Mouse (Mus musculus): Measurements from ENCODE around the gene Rnase4. TPM values are rescaled to one million over a fixed set of nuclear protein-coding genes. Genes with fewer than 3 reads are reported as not detected.
A peak's percentile ranks its signal among the peaks of the same experiment; 100 is the strongest.

Gene Rnase4
- polyA plus RNA-seq, 1 experiment from 2014 or later = 29.7 TPM

GRCm38 (mm10) chr14:51088970-51089673 lies 1.8 kb upstream of the Rnase4 start:
- WGBS = under 1% methylated on average over 34 of the region's 34 CpGs
- Histone ChIP-seq H3K9ac (ENCODE audit: low read length) (peak overlapping the region; percentile 72), H3K27me3 (ENCODE audit: control insufficient read depth, insufficient read depth, low read length) (no peaks in the 10 kb centered on the region), H3K4me1 (ENCODE audit: control insufficient read depth in 2 of 2, insufficient read depth in 2 of 2, low read length in 2 of 2) (peaks cover 5 to 10% of the 10 kb centered on the region in 2 experiments; a peak in 3 of 4 replicates), H3K4me2 (ENCODE audit: low read length) (peak overlapping the region; percentile 82), H3K9me3 (ENCODE audit: control insufficient read depth, low read length) (no peaks in the 10 kb centered on the region), H3K36me3 (ENCODE audit: control insufficient read depth, insufficient read depth, low read length) (no peaks in the 10 kb centered on the region), H3K27ac (replicated peaks in 1 of 2; ENCODE audit: control insufficient read depth in 1 of 2, insufficient read depth in 1 of 2, low read depth in 2 of 2, low read length in 2 of 2) (peak overlapping the region; percentile 84 to 97), H3K4me3 (ENCODE audit: control insufficient read depth in 1 of 2, insufficient read depth in 1 of 2, low read depth in 1 of 2, low read length in 2 of 2) (peak overlapping the region; percentile 78 to 98)
- ATAC-seq (ENCODE audit: insufficient number of reproducible peaks, insufficient read depth, low FRiP score, low read depth) = peak; percentile 86

GRCm38 (mm10) chr14:51089674-51090076 lies 1.2 kb upstream of the Rnase4 start:
- Histone ChIP-seq H3K36me3 (ENCODE audit: control insufficient read depth, insufficient read depth, low read length) (no peaks in the 10 kb centered on the region), H3K27ac (replicated peaks in 1 of 2; ENCODE audit: control insufficient read depth in 1 of 2, insufficient read depth in 1 of 2, low read depth in 2 of 2, low read length in 2 of 2) (peak overlapping the region; percentile 84 to 97), H3K4me2 (ENCODE audit: low read length) (peak overlapping the region; percentile 82), H3K4me3 (ENCODE audit: control insufficient read depth in 1 of 2, insufficient read depth in 1 of 2, low read depth in 1 of 2, low read length in 2 of 2) (peak overlapping the region; percentile 78 to 98), H3K27me3 (ENCODE audit: control insufficient read depth, insufficient read depth, low read length) (no peaks in the 10 kb centered on the region), H3K9me3 (ENCODE audit: control insufficient read depth, low read length) (no peaks in the 10 kb centered on the region), H3K4me1 (ENCODE audit: control insufficient read depth in 2 of 2, insufficient read depth in 2 of 2, low read length in 2 of 2) (peaks cover 5 to 10% of the 10 kb centered on the region in 2 experiments; a peak in 3 of 4 replicates), H3K9ac (ENCODE audit: low read length) (peak overlapping the region; percentile 72)
- ATAC-seq (ENCODE audit: insufficient number of reproducible peaks, insufficient read depth, low FRiP score, low read depth) = no peak
- under 1% methylated on average over 15 of the region's 15 CpGs for WGBS

- ATAC-seq (ENCODE audit: insufficient number of reproducible peaks, insufficient read depth, low FRiP score, low read depth) = peak; percentile 36
- Histone ChIP-seq H3K27ac (replicated peaks in 1 of 2; ENCODE audit: control insufficient read depth in 1 of 2, insufficient read depth in 1 of 2, low read depth in 2 of 2, low read length in 2 of 2) (peak overlapping the region; percentile 84 to 97), H3K36me3 (ENCODE audit: control insufficient read depth, insufficient read depth, low read length) (no peaks in the 10 kb centered on the region), H3K4me3 (ENCODE audit: control insufficient read depth in 1 of 2, insufficient read depth in 1 of 2, low read depth in 1 of 2, low read length in 2 of 2) (peak overlapping the region; percentile 78 to 98), H3K9me3 (ENCODE audit: control insufficient read depth, low read length) (no peaks in the 10 kb centered on the region), H3K4me2 (ENCODE audit: low read length) (peak overlapping the region; percentile 82), H3K27me3 (ENCODE audit: control insufficient read depth, insufficient read depth, low read length) (no peaks in the 10 kb centered on the region), H3K4me1 (ENCODE audit: control insufficient read depth in 2 of 2, insufficient read depth in 2 of 2, low read length in 2 of 2) (peaks cover 5 to 10% of the 10 kb centered on the region in 2 experiments; a peak in 3 of 4 replicates), H3K9ac (ENCODE audit: low read length) (peak overlapping the region; percentile 76)
- under 1% methylated on average over 27 of the region's 27 CpGs for WGBS
Measured at GRCm38 (mm10) chr14:51090077-51090781, 648 bp upstream of the Rnase4 start.

GRCm38 (mm10) chr14:51092073-51092620 lies 1.3 kb downstream of the Rnase4 start:
- Histone ChIP-seq H3K4me1 (ENCODE audit: control insufficient read depth in 2 of 2, insufficient read depth in 2 of 2, low read length in 2 of 2) (peaks cover 5 to 10% of the 10 kb centered on the region in 2 experiments; a peak in 3 of 4 replicates), H3K36me3 (ENCODE audit: control insufficient read depth, insufficient read depth, low read length) (no peaks in the 10 kb centered on the region), H3K9me3 (ENCODE audit: control insufficient read depth, low read length) (no peaks in the 10 kb centered on the region), H3K4me2 (ENCODE audit: low read length) (peak overlapping the region; percentile 82), H3K9ac (ENCODE audit: low read length) (no peak overlapping the region), H3K4me3 (ENCODE audit: control insufficient read depth in 1 of 2, insufficient read depth in 1 of 2, low read depth in 1 of 2, low read length in 2 of 2) (peak overlapping the region in 1 of 2 experiments; percentile 78; a peak in 2 of 4 replicates), H3K27ac (replicated peaks in 1 of 2; ENCODE audit: control insufficient read depth in 1 of 2, insufficient read depth in 1 of 2, low read depth in 2 of 2, low read length in 2 of 2) (no peak overlapping the region), H3K27me3 (ENCODE audit: control insufficient read depth, insufficient read depth, low read length) (no peaks in the 10 kb centered on the region)
- no peak for ATAC-seq (ENCODE audit: insufficient number of reproducible peaks, insufficient read depth, low FRiP score, low read depth)
- 48% methylated on average over 8 of the region's 8 CpGs for WGBS

GRCm38 (mm10) chr14:51093496-51093895 lies 2.6 kb downstream of the Rnase4 start:
- WGBS = 32% methylated on average over 3 of the region's 3 CpGs
- no peak overlapping the region for H3K9ac ChIP-seq (ENCODE audit: low read length)
- no peaks in the 10 kb centered on the region for H3K27me3 ChIP-seq (ENCODE audit: control insufficient read depth, insufficient read depth, low read length)
- H3K27ac ChIP-seq (replicated peaks in 1 of 2; ENCODE audit: control insufficient read depth in 1 of 2, insufficient read depth in 1 of 2, low read depth in 2 of 2, low read length in 2 of 2) = no peak overlapping the region
- H3K4me1 ChIP-seq (ENCODE audit: control insufficient read depth in 2 of 2, insufficient read depth in 2 of 2, low read length in 2 of 2) = peaks cover 5 to 10% of the 10 kb centered on the region in 2 experiments; a peak in 3 of 4 replicates
- ATAC-seq (ENCODE audit: insufficient number of reproducible peaks, insufficient read depth, low FRiP score, low read depth) = no peak
- H3K36me3 ChIP-seq (ENCODE audit: control insufficient read depth, insufficient read depth, low read length) = no peaks in the 10 kb centered on the region
- no peak overlapping the region for H3K4me3 ChIP-seq (ENCODE audit: control insufficient read depth in 1 of 2, insufficient read depth in 1 of 2, low read depth in 1 of 2, low read length in 2 of 2)
- no peaks in the 10 kb centered on the region for H3K9me3 ChIP-seq (ENCODE audit: control insufficient read depth, low read length)
- no peak overlapping the region for H3K4me2 ChIP-seq (ENCODE audit: low read length)

- H3K4me3 ChIP-seq (ENCODE audit: control insufficient read depth in 1 of 2, insufficient read depth in 1 of 2, low read depth in 1 of 2, low read length in 2 of 2) = no peak overlapping the region
- 72% methylated on average over 5 of the region's 5 CpGs for WGBS
Measured at GRCm38 (mm10) chr14:51094096-51094875, 3.4 kb downstream of the Rnase4 start.

GRCm38 (mm10) chr14:51094921-51095320 lies 4.0 kb downstream of the Rnase4 start:
- H3K4me2 ChIP-seq (ENCODE audit: low read length) = no peak overlapping the region
- 66% methylated on average over 9 of the region's 9 CpGs for WGBS
- no peaks in the 10 kb centered on the region for H3K27me3 ChIP-seq (ENCODE audit: control insufficient read depth, insufficient read depth, low read length)
- H3K4me3 ChIP-seq (ENCODE audit: control insufficient read depth in 1 of 2, insufficient read depth in 1 of 2, low read depth in 1 of 2, low read length in 2 of 2) = no peak overlapping the region
- no peak overlapping the region for H3K27ac ChIP-seq (replicated peaks in 1 of 2; ENCODE audit: control insufficient read depth in 1 of 2, insufficient read depth in 1 of 2, low read depth in 2 of 2, low read length in 2 of 2)
- no peak overlapping the region for H3K9ac ChIP-seq (ENCODE audit: low read length)
- no peaks in the 10 kb centered on the region for H3K36me3 ChIP-seq (ENCODE audit: control insufficient read depth, insufficient read depth, low read length)
- ATAC-seq (ENCODE audit: insufficient number of reproducible peaks, insufficient read depth, low FRiP score, low read depth) = no peak
- peaks cover 5 to 10% of the 10 kb centered on the region in 2 experiments; a peak in 3 of 4 replicates for H3K4me1 ChIP-seq (ENCODE audit: control insufficient read depth in 2 of 2, insufficient read depth in 2 of 2, low read length in 2 of 2)
- no peaks in the 10 kb centered on the region for H3K9me3 ChIP-seq (ENCODE audit: control insufficient read depth, low read length)

More at GRCm38 (mm10) chr14:51094096-51094875, 3.4 kb downstream of the Rnase4 start:
- Histone ChIP-seq H3K9ac (ENCODE audit: low read length) (no peak overlapping the region), H3K4me2 (ENCODE audit: low read length) (no peak overlapping the region), H3K36me3 (ENCODE audit: control insufficient read depth, insufficient read depth, low read length) (no peaks in the 10 kb centered on the region), H3K27me3 (ENCODE audit: control insufficient read depth, insufficient read depth, low read length) (no peaks in the 10 kb centered on the region), H3K4me1 (ENCODE audit: control insufficient read depth in 2 of 2, insufficient read depth in 2 of 2, low read length in 2 of 2) (peaks cover 5 to 10% of the 10 kb centered on the region in 2 experiments; a peak in 3 of 4 replicates), H3K9me3 (ENCODE audit: control insufficient read depth, low read length) (no peaks in the 10 kb centered on the region), H3K27ac (replicated peaks in 1 of 2; ENCODE audit: control insufficient read depth in 1 of 2, insufficient read depth in 1 of 2, low read depth in 2 of 2, low read length in 2 of 2) (no peak overlapping the region)
- no peak for ATAC-seq (ENCODE audit: insufficient number of reproducible peaks, insufficient read depth, low FRiP score, low read depth)

Data from heart, embryonic 14.5 days (tissue).